Comparison of ENCODE assay signal across 7 mouse cellular contexts in genomic region chr4:155233878-155234277, GRCm38 (mm10). TPM values are rescaled to one million over a fixed set of nuclear protein-coding genes. Genes with fewer than 3 reads are reported as not detected.
A peak's percentile ranks its signal among the peaks of the same experiment; 100 is the strongest.
DNase-seq lines count a peak whose midpoint lies in the region; ATAC-seq and TF ChIP-seq lines count a peak whose summit lies in the region.

No protein-coding gene starts in this region.

- no peaks in the 10 kb centered on the region for H3K27me3 ChIP-seq in hindbrain, embryonic 13.5 days
- H3K27me3 ChIP-seq in lung, postnatal 0 days (replicated peaks; ENCODE audit: insufficient read depth, low read length): no peaks in the 10 kb centered on the region

- no peak overlapping the region for H3K4me2 ChIP-seq in hindbrain, embryonic 13.5 days
- peak overlapping the region; percentile 8; the same call in 1 of the 2 replicates for H3K4me2 ChIP-seq in lung, postnatal 0 days (replicated peaks; ENCODE audit: low read depth, low read length)

- DNase-seq in gastrocnemius, adult 2 months: peak; percentile 87
- peak; percentile 84 to 86 for DNase-seq in layer of hippocampus, postnatal 36 days
- peak; percentile 88 for DNase-seq in lung, postnatal 0 days (ENCODE audit: low spot score)
- DNase-seq in skeletal muscle tissue, adult 2 months (ENCODE audit: low read depth, low spot score): peak; percentile 82

- TF ChIP-seq POLR2A in bone marrow macrophage, adult 2 months (IDR thresholded peaks at IDR 0.05; ENCODE audit: borderline replicate concordance, low read depth, low read length): no peak
- TF ChIP-seq POLR2A in cortical plate, adult 2 months (IDR thresholded peaks at IDR 0.05; ENCODE audit: extremely low read depth, insufficient read depth, low read length): peak; percentile 47; the same call in 1 of the 2 replicates

- peak overlapping the region; percentile 73 for H3K9ac ChIP-seq in hindbrain, embryonic 13.5 days
- peak overlapping the region; percentile 32 for H3K9ac ChIP-seq in lung, postnatal 0 days (replicated peaks; ENCODE audit: low read depth)

- no peak overlapping the region for H3K4me3 ChIP-seq in bone marrow macrophage, adult 2 months (ENCODE audit: insufficient read depth, low read length)
- H3K4me3 ChIP-seq in cortical plate, adult 2 months (ENCODE audit: insufficient read depth, low read length): no peak overlapping the region
- peak overlapping the region; percentile 63 for H3K4me3 ChIP-seq in gastrocnemius, adult 2 months
- H3K4me3 ChIP-seq in hindbrain, embryonic 13.5 days: no peak overlapping the region
- H3K4me3 ChIP-seq in lung, postnatal 0 days (ENCODE audit: low read depth, low read length): no peak overlapping the region

- ATAC-seq in hindbrain, embryonic 13.5 days (ENCODE audit: low FRiP score): no peak
- ATAC-seq in lung, postnatal 0 days: peak; percentile 25

- no peak for TF ChIP-seq CTCF in bone marrow macrophage, adult 2 months (IDR thresholded peaks at IDR 0.05; ENCODE audit: low read depth, low read length)
- TF ChIP-seq CTCF in cortical plate, adult 2 months (IDR thresholded peaks at IDR 0.05; ENCODE audit: extremely low read depth, insufficient read depth, low read length): no peak
- TF ChIP-seq CTCF in gastrocnemius, adult 2 months (IDR thresholded peaks at IDR 0.05): 0 out of 2 replicates have a peak, but pooled peaks have one; percentile 3
- peak; percentile 21 for TF ChIP-seq CTCF in lung, postnatal 0 days (IDR thresholded peaks at IDR 0.05)

- intact Hi-C loops in gastrocnemius, adult 2 months (cut with DNase I): no loop called here

- peaks cover 35% of the 10 kb centered on the region for H3K4me1 ChIP-seq in bone marrow macrophage, adult 2 months (ENCODE audit: control insufficient read depth, insufficient read depth, low read length)
- peaks cover 21% of the 10 kb centered on the region for H3K4me1 ChIP-seq in cortical plate, adult 2 months (ENCODE audit: control insufficient read depth, insufficient read depth, low read length)
- H3K4me1 ChIP-seq in hindbrain, embryonic 13.5 days (replicated peaks): peaks cover 47% of the 10 kb centered on the region
- peaks cover 47% of the 10 kb centered on the region for H3K4me1 ChIP-seq in lung, postnatal 0 days (ENCODE audit: insufficient read depth, low read depth, low read length)

- no peak for TF ChIP-seq EP300 in lung, postnatal 0 days (IDR thresholded peaks at IDR 0.05)

- no peaks in the 10 kb centered on the region for H3K36me3 ChIP-seq in hindbrain, embryonic 13.5 days
- no peaks in the 10 kb centered on the region for H3K36me3 ChIP-seq in lung, postnatal 0 days (ENCODE audit: insufficient read depth, low read length)

- H3K9me3 ChIP-seq in hindbrain, embryonic 13.5 days: no peaks in the 10 kb centered on the region
- no peaks in the 10 kb centered on the region for H3K9me3 ChIP-seq in lung, postnatal 0 days (ENCODE audit: low read length)

- WGBS in hindbrain, embryonic 13.5 days: 22% methylated on average over 10 of the region's 10 CpGs
- 6% methylated on average over 10 of the region's 10 CpGs for WGBS in lung, postnatal 0 days

- H3K27ac ChIP-seq in bone marrow macrophage, adult 2 months (ENCODE audit: insufficient read depth, low read depth, low read length): peak overlapping the region; percentile 100
- H3K27ac ChIP-seq in cortical plate, adult 2 months (ENCODE audit: insufficient read depth, low read length): peak overlapping the region; percentile 99
- H3K27ac ChIP-seq in gastrocnemius, adult 2 months: peak overlapping the region; percentile 91
- peak overlapping the region; percentile 93 for H3K27ac ChIP-seq in hindbrain, embryonic 13.5 days
- H3K27ac ChIP-seq in lung, postnatal 0 days (ENCODE audit: low read length): peak overlapping the region; percentile 99

RNA-seq across cellular contexts. Expression of gene Ski, which starts 11.5 kb away (rescaled TPM):
- polyA plus RNA-seq in bone marrow macrophage, adult 2 months (2012; ENCODE audit: insufficient read depth, insufficient read length, missing spikeins): 61.1 and 63.9 TPM in 2 replicates
- 69.0 and 70.3 TPM in 2 replicates for polyA plus RNA-seq in cortical plate, adult 2 months (2012; rRNA removed)
- 10 to 100 TPM; 28.5 to 35.6 TPM for total RNA-seq in gastrocnemius, adult 2 months (2021)
- 10.3 and 10.4 TPM in 2 replicates for polyA plus RNA-seq in hindbrain, embryonic 13.5 days (2015; fragmentation: Nextera tagmentation; extraction: Ambion mirVana)
- 100 to 1,000 TPM; 126 to 132 TPM for total RNA-seq in layer of hippocampus, postnatal 36 days (2021)
- 22.6 and 23.2 TPM in 2 replicates for polyA plus RNA-seq in lung, postnatal 0 days (2015; fragmentation: Nextera tagmentation; extraction: Ambion mirVana)

RNA-seq across cellular contexts. Expression of gene Faap20, which starts 15.7 kb away (rescaled TPM):
- polyA plus RNA-seq in bone marrow macrophage, adult 2 months (2012; ENCODE audit: insufficient read depth, insufficient read length, missing spikeins): 27.9 and 28.1 TPM in 2 replicates
- 36.5 and 37.5 TPM in 2 replicates for polyA plus RNA-seq in cortical plate, adult 2 months (2012; rRNA removed)
- 1 to 10 TPM; 4.6 to 6.1 TPM for total RNA-seq in gastrocnemius, adult 2 months (2021)
- polyA plus RNA-seq in hindbrain, embryonic 13.5 days (2015; fragmentation: Nextera tagmentation; extraction: Ambion mirVana): 78.8 and 84.8 TPM in 2 replicates
- total RNA-seq in layer of hippocampus, postnatal 36 days (2021): 10 to 100 TPM; 30.9 to 35.1 TPM
- 61.4 and 66.6 TPM in 2 replicates for polyA plus RNA-seq in lung, postnatal 0 days (2015; fragmentation: Nextera tagmentation; extraction: Ambion mirVana)

Comparison
In these comparisons a context has a peak if more than half of its experiments do, and no peak if none do; other contexts are left out.
1. CTCF ChIP-seq: peak in gastrocnemius, adult 2 months (single experiment) and lung, postnatal 0 days (single experiment); none in bone marrow macrophage, adult 2 months (single experiment) and cortical plate, adult 2 months (single experiment).
2. Peak in every context shown above with its lines, with median percentiles within 50 percentile points of each other: H3K27ac ChIP-seq and DNase-seq.